Mouse (Mus musculus) thymus, adult 2 months (tissue): ENCODE measurements around the gene Faiml. TPM values are rescaled to one million over a fixed set of nuclear protein-coding genes. Genes with fewer than 3 reads are reported as not detected.
A peak's percentile ranks its signal among the peaks of the same experiment; 100 is the strongest.

ENCODE experiments used
- DNase-seq: peaks from one replicate; pipeline ENCODE4 v3.0.0; 2021
- H3K27ac ChIP-seq: fragments of 200-500 bp; 2 replicates; pipeline ENCODE4 v1.5.1; 2012; ENCODE audit warnings: low read length, control low read depth; ENCODE audit not compliant: control insufficient read depth, insufficient read depth
- H3K27me3 ChIP-seq: fragments of 200-500 bp; 2 replicates; pipeline ENCODE4 v1.6.1; 2012; ENCODE audit warnings: mild to moderate bottlenecking, low read length, moderate library complexity, mixed read lengths; ENCODE audit not compliant: control insufficient read depth, insufficient read depth
- H3K36me3 ChIP-seq: fragments of 200-500 bp; 2 replicates; pipeline ENCODE4 v1.6.1; 2012; ENCODE audit warnings: mild to moderate bottlenecking, low read length, moderate library complexity; ENCODE audit not compliant: control insufficient read depth, insufficient read depth
- H3K4me1 ChIP-seq: fragments of 200-500 bp; replicated peaks from 2 replicates; pipeline ENCODE4 v1.6.1; 2012; ENCODE audit warnings: low read length; ENCODE audit not compliant: control insufficient read depth, insufficient read depth
- H3K4me3 ChIP-seq: fragments of 200-500 bp; 2 replicates; pipeline ENCODE4 v1.5.1; 2012; ENCODE audit warnings: mild to moderate bottlenecking, low read length, control low read depth, moderate library complexity; ENCODE audit not compliant: control insufficient read depth, insufficient read depth
- CTCF ChIP-seq: fragments of 200-500 bp; IDR thresholded peaks from 2 replicates; pipeline ENCODE4 v1.5.1; 2012; ENCODE audit warnings: mild to moderate bottlenecking, control low read depth, low read length, moderate library complexity, borderline replicate concordance; ENCODE audit not compliant: control insufficient read depth, poor library complexity, insufficient read depth; ENCODE audit errors: extremely low read depth
- POLR2A ChIP-seq: fragments of 200-500 bp; IDR thresholded peaks from 2 replicates; pipeline ENCODE4 v1.6.1; 2012; ENCODE audit warnings: mild to moderate bottlenecking, low read length, control low read depth, moderate library complexity; ENCODE audit not compliant: control insufficient read depth, poor library complexity, insufficient read depth; ENCODE audit errors: extremely low read depth
- WGBS: fragments of 180-500 bp; shearing (Covaris S2); methylation state at CpG from one replicate; pipeline ENCODE4 v1.1.7; 2018; 5-methylcytosine and 5-hydroxymethylcytosine counted together
- polyA plus RNA-seq: library from polyadenylated mRNA; depleted of rRNA; stranded (reverse); fragments of >200 nt; gene quantifications from 2 replicates; pipeline ENCODE4 v1.2.3, GENCODE M21; 2012

Gene Faiml
- polyA plus RNA-seq, 1 experiment: not detected

- no peak for DNase-seq
- 9% methylated on average over 10 of the region's 10 CpGs for WGBS
- peaks cover 5% of the 10 kb centered on the region for H3K4me1 ChIP-seq
- H3K27ac ChIP-seq: no peak overlapping the region
- no peaks in the 10 kb centered on the region for H3K27me3 ChIP-seq
- H3K36me3 ChIP-seq: no peaks in the 10 kb centered on the region; the same call in 1 of the 2 replicates
- TF ChIP-seq CTCF (no peak), POLR2A (no peak)
- peak overlapping the region; percentile 87 for H3K4me3 ChIP-seq
Measured at GRCm38 (mm10) chr9:99243895-99244293, 6.9 kb upstream of the Faiml start.

DNA sequence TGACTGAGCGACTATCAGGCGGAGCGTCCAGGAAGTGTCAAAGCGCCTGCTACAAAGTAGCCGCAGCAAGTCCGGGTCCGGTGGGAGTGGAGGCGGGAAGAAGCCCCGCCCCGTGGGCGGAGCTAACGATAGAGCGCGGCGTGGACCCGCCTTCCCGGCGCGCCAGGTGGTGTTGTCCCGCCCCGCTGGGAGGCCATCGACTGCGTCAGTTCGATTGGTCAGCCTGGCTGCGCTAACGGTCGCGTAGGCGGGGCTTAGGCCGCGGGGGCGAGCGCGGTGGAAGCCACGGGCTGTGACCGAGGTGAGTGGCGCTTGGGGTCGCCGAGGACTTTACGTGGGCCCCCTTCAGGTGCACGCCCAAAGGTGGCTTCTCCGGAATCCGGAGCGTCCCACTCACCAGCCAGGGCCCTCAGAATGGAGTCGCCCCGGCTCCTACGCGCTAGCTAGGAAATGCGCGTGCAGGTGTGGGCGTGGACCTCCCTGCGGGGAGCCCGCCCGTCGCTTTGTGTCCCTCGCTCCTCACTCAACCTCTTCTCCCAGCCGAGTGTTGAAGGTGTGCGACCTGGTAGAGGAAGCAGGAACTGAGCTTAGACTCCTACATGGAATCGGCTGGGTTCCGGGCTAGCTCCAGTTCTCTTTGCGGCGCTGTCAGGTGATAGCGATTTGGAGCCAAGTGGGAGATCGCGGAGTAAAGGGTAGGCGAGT is 6.3 kb upstream of the Faiml start, which contains the start of gene Cep70:
TSS of gene Cep70 (plus strand) at position 178 of the 705 bp plus-strand sequence.
- Histone ChIP-seq H3K4me1 (peaks cover 5% of the 10 kb centered on the region), H3K27ac (peak within 1 kb of the TSS; percentile 52; the same call in 1 of the 2 replicates), H3K36me3 (no peaks in the 10 kb centered on the region; the same call in 1 of the 2 replicates), H3K27me3 (no peaks in the 10 kb centered on the region), H3K4me3 (peak within 1 kb of the TSS; percentile 87)
- WGBS: under 1% methylated on average over 66 of the region's 66 CpGs
- DNase-seq: peak; percentile 97
- TF ChIP-seq POLR2A: peak; percentile 66; the same call in 1 of the 2 replicates
- TF ChIP-seq CTCF: 0 out of 2 replicates have a peak, but pooled peaks have one; percentile 16

GRCm38 (mm10) chr9:99242533-99243189 is 5.6 kb upstream of the Faiml start:
- 3% methylated on average over 17 of the region's 17 CpGs for WGBS
- no peak for DNase-seq
- H3K27me3 ChIP-seq: no peaks in the 10 kb centered on the region
- peak overlapping the region; percentile 87 for H3K4me3 ChIP-seq
- TF ChIP-seq CTCF: no peak
- no peak for TF ChIP-seq POLR2A
- H3K27ac ChIP-seq: peak overlapping the region; percentile 23; the same call in 1 of the 2 replicates
- no peaks in the 10 kb centered on the region for H3K36me3 ChIP-seq
- H3K4me1 ChIP-seq: peaks cover 5% of the 10 kb centered on the region

- peak; percentile 54 for DNase-seq
- no peak overlapping the region for H3K4me3 ChIP-seq
- H3K27me3 ChIP-seq: no peaks in the 10 kb centered on the region
- WGBS: 2% methylated on average over 7 of the region's 7 CpGs
- H3K27ac ChIP-seq: no peak overlapping the region
- peaks cover 5% of the 10 kb centered on the region for H3K4me1 ChIP-seq
- H3K36me3 ChIP-seq: no peaks in the 10 kb centered on the region
- TF ChIP-seq CTCF: no peak
- TF ChIP-seq POLR2A: no peak
Measured at GRCm38 (mm10) chr9:99242035-99242434, 5.0 kb upstream of the Faiml start.

DNA sequence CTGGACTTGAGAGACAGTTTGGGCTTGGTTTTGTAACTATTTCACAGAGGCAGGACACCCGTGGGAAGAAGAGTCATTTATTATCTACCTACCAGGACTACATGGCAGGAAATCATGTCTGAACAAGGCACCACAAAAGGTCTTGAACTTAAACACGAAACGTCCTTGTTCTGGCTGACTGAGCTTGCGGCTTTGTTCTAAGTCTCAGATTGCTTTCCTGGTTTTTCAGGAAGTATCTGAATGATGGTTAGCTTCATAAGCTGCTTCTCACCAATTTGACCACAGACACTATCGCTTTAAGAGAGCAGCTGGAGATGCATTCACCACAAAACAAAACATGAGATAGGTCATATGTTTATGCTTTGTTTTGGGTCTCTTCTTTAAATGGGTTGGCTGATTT is 3.5 kb upstream of the Faiml start:
- DNase-seq: no peak
- Histone ChIP-seq H3K4me1 (peaks cover 5% of the 10 kb centered on the region), H3K36me3 (no peaks in the 10 kb centered on the region), H3K4me3 (no peak overlapping the region), H3K27ac (no peak overlapping the region), H3K27me3 (no peaks in the 10 kb centered on the region)
- 2% methylated on average over 5 of the region's 5 CpGs for WGBS
- TF ChIP-seq CTCF: no peak
- TF ChIP-seq POLR2A: no peak

GRCm38 (mm10) chr9:99239256-99239655 is 2.2 kb upstream of the Faiml start:
- Histone ChIP-seq H3K4me3 (no peak overlapping the region), H3K27ac (no peak overlapping the region), H3K36me3 (no peaks in the 10 kb centered on the region), H3K27me3 (no peaks in the 10 kb centered on the region), H3K4me1 (peaks cover 5% of the 10 kb centered on the region)
- TF ChIP-seq POLR2A: no peak
- TF ChIP-seq CTCF: no peak
- WGBS: 64% methylated on average over 1 of the region's 1 CpGs
- DNase-seq: no peak
